Mouse (Mus musculus) bone marrow, adult 2 months (tissue): ENCODE data around the gene Myh14. TPM values are rescaled to one million over a fixed set of nuclear protein-coding genes. Genes with fewer than 3 reads are reported as not detected.

Experiments used
- H3K27ac ChIP-seq: fragments of 200-500 bp; 2 replicates; pipeline ENCODE4 v1.5.1; 2012; ENCODE audit warnings: low read depth, mild to moderate bottlenecking, control low read depth, inconsistent platforms, low read length; ENCODE audit not compliant: control insufficient read depth, poor library complexity, insufficient read depth
- H3K4me1 ChIP-seq: fragments of 200-500 bp; 2 replicates; pipeline ENCODE4 v1.6.1; 2011; ENCODE audit warnings: low read length; ENCODE audit not compliant: control insufficient read depth, insufficient read depth
- H3K4me3 ChIP-seq: fragments of 200-500 bp; replicated peaks from 2 replicates; pipeline ENCODE3; 2011; ENCODE audit warnings: mild to moderate bottlenecking, low read depth, low read length, control low read depth; ENCODE audit not compliant: control insufficient read depth
- CTCF ChIP-seq: fragments of 200-500 bp; IDR thresholded peaks from 2 replicates; pipeline ENCODE4 v1.5.1; 2011; ENCODE audit warnings: low read length, control low read depth; ENCODE audit not compliant: control insufficient read depth, insufficient read depth
- POLR2A ChIP-seq: fragments of 200-500 bp; IDR thresholded peaks from 2 replicates; pipeline ENCODE4 v1.6.1; 2011; ENCODE audit warnings: low read depth, mild to moderate bottlenecking, control low read depth, low read length, borderline replicate concordance; ENCODE audit not compliant: control insufficient read depth
- WGBS: fragments of 180-500 bp; shearing (Covaris S2); methylation state at CpG from one replicate; pipeline ENCODE4 v1.1.7; 2018; 5-methylcytosine and 5-hydroxymethylcytosine counted together
- polyA plus RNA-seq: library from polyadenylated mRNA; stranded (reverse); fragments of >200 nt; gene quantifications from 2 replicates; pipeline ENCODE4 v1.2.4, GENCODE M21; 2011; ENCODE audit warnings: low replicate concordance; ENCODE audit not compliant: missing spikeins, insufficient read depth, insufficient read length

Myh14 gene
- polyA plus RNA-seq, 1 experiment = not detected

- TF ChIP-seq CTCF (no peak), POLR2A (no peak)
- WGBS = 56% methylated on average over 5 of the region's 5 CpGs
- H3K4me3 ChIP-seq = no peak overlapping the region
- H3K4me1 ChIP-seq = peaks cover 2% of the 10 kb centered on the region
- H3K27ac ChIP-seq = no peak overlapping the region
Measured at GRCm38 (mm10) chr7:44582709-44583108, 87.9 kb downstream of the Myh14 start.

GRCm38 (mm10) chr7:44581637-44582036 lies 89.0 kb downstream of the Myh14 start:
- WGBS = 68% methylated on average over 6 of the region's 6 CpGs
- Histone ChIP-seq H3K4me1 (peaks cover 2% of the 10 kb centered on the region), H3K27ac (no peak overlapping the region), H3K4me3 (no peak overlapping the region)
- no peak for TF ChIP-seq POLR2A
- TF ChIP-seq CTCF = no peak

GRCm38 (mm10) chr7:44576333-44576844 lies 94.3 kb downstream of the Myh14 start:
- H3K4me1 ChIP-seq = peaks cover 3% of the 10 kb centered on the region; the same call in 1 of the 2 replicates
- TF ChIP-seq POLR2A = no peak
- TF ChIP-seq CTCF = no peak
- H3K27ac ChIP-seq = no peak overlapping the region
- no peak overlapping the region for H3K4me3 ChIP-seq
- WGBS = 66% methylated on average over 5 of the region's 5 CpGs

GRCm38 (mm10) chr7:44572956-44573484 lies 97.6 kb downstream of the Myh14 start:
- Histone ChIP-seq H3K4me1 (peaks cover 8% of the 10 kb centered on the region), H3K4me3 (peak overlapping the region; percentile 49), H3K27ac (peak overlapping the region; percentile 55; the same call in 1 of the 2 replicates)
- WGBS = 4% methylated on average over 5 of the region's 5 CpGs
- TF ChIP-seq CTCF = no peak
- TF ChIP-seq POLR2A = no peak

- H3K4me1 ChIP-seq = peaks cover 8% of the 10 kb centered on the region
- TF ChIP-seq POLR2A (peak; percentile 91), CTCF (no peak)
- WGBS = under 1% methylated on average over 7 of the region's 7 CpGs
- peak within 1 kb of the TSS; percentile 64 for H3K4me3 ChIP-seq
- H3K27ac ChIP-seq = peak within 1 kb of the TSS; percentile 92
Measured at GRCm38 (mm10) chr7:44572213-44572701, 98.4 kb downstream of the Myh14 start, which contains the start of gene Napsa. Napsa (plus strand) TSS chr7:44572380.

- no peak for TF ChIP-seq CTCF
- TF ChIP-seq POLR2A = no peak
- WGBS = 56% methylated on average over 4 of the region's 4 CpGs
- Histone ChIP-seq H3K4me1 (peaks cover 8% of the 10 kb centered on the region), H3K27ac (peak overlapping the region; percentile 92), H3K4me3 (no peak overlapping the region)
Measured at GRCm38 (mm10) chr7:44571811-44572210, 98.8 kb downstream of the Myh14 start.

- WGBS = 48% methylated on average over 6 of the region's 6 CpGs
Measured at GRCm38 (mm10) chr7:44570989-44571388, 99.7 kb downstream of the Myh14 start.

GRCm38 (mm10) chr7:44568803-44569202 lies 101.8 kb downstream of the Myh14 start:
- Histone ChIP-seq H3K4me1 (peaks cover 8% of the 10 kb centered on the region), H3K27ac (no peak overlapping the region), H3K4me3 (no peak overlapping the region)
- TF ChIP-seq CTCF (no peak), POLR2A (no peak)
- WGBS = 78% methylated on average over 9 of the region's 9 CpGs

More at GRCm38 (mm10) chr7:44570989-44571388, 99.7 kb downstream of the Myh14 start:
- H3K4me1 ChIP-seq = peaks cover 8% of the 10 kb centered on the region
- peak overlapping the region; percentile 92 for H3K27ac ChIP-seq
- TF ChIP-seq CTCF (no peak), POLR2A (no peak)
- H3K4me3 ChIP-seq = no peak overlapping the region

- Histone ChIP-seq H3K27ac (no peak overlapping the region), H3K4me1 (peaks cover 2% of the 10 kb centered on the region; the same call in 1 of the 2 replicates), H3K4me3 (no peak overlapping the region)
- TF ChIP-seq CTCF = no peak
- no peak for TF ChIP-seq POLR2A
- WGBS = 35% methylated on average over 6 of the region's 6 CpGs
Measured at GRCm38 (mm10) chr7:44565414-44565813, 105.2 kb downstream of the Myh14 start.
